8 mouse cellular contexts compared by ENCODE assay signal in genomic region chr8:72491680-72492621, GRCm38 (mm10). TPM values are rescaled to one million over a fixed set of nuclear protein-coding genes. Genes with fewer than 3 reads are reported as not detected.
A peak's percentile ranks its signal among the peaks of the same experiment; 100 is the strongest.
DNase-seq lines count a peak whose midpoint lies in the region; ATAC-seq and TF ChIP-seq lines count a peak whose summit lies in the region.

Gene Slc35e1, minus strand, starts transcription at chr8:72492614.

- H3K4me1 ChIP-seq in hindbrain, postnatal 0 days (ENCODE audit: insufficient read depth, low read length), result peaks cover 20% of the 10 kb centered on the region
- peaks cover 30% of the 10 kb centered on the region for H3K4me1 ChIP-seq in midbrain, embryonic 10.5 days
- peaks cover 2% of the 10 kb centered on the region; the same call in 1 of the 2 replicates for H3K4me1 ChIP-seq in spleen, adult 2 months (ENCODE audit: control insufficient read depth, insufficient read depth, insufficient read length)

- TF ChIP-seq POLR2A in spleen, adult 2 months (IDR thresholded peaks at IDR 0.05; ENCODE audit: low read depth, low read length), result peak; percentile 9; the same call in 1 of the 2 replicates

- no peaks in the 10 kb centered on the region for H3K9me3 ChIP-seq in hindbrain, postnatal 0 days (ENCODE audit: low read length)
- no peaks in the 10 kb centered on the region for H3K9me3 ChIP-seq in midbrain, embryonic 10.5 days (replicated peaks)

- TF ChIP-seq CTCF in hindbrain, postnatal 0 days (IDR thresholded peaks at IDR 0.05; ENCODE audit: low read depth), result no peak
- TF ChIP-seq CTCF in spleen, adult 2 months (IDR thresholded peaks at IDR 0.05; ENCODE audit: extremely low read depth, insufficient read depth, insufficient read length, insufficient replicate concordance), result no peak

- DNase-seq in thymus, postnatal 0 days (ENCODE audit: low spot score), result peak; percentile 59
- no peak for DNase-seq in thymus, postnatal 4 days
- peak; percentile 53 to 58 for DNase-seq in cerebellum, postnatal 10 days
- DNase-seq in gastrocnemius, postnatal 10 days, result no peak
- DNase-seq in hindbrain, postnatal 0 days (ENCODE audit: low spot score), result no peak
- peak; percentile 32 for DNase-seq in left cerebral cortex, postnatal 4 days
- DNase-seq in midbrain, embryonic 10.5 days (ENCODE audit: low spot score), result no peak
- DNase-seq in spleen, adult 2 months (ENCODE audit: low read depth in 1 of 2, low spot score in 2 of 2), result peak; percentile 27 to 34

- H3K4me2 ChIP-seq in hindbrain, postnatal 0 days (ENCODE audit: low read depth, low read length), result peak within 1 kb of the TSS; percentile 89

- ATAC-seq in hindbrain, postnatal 0 days, result peak; percentile 68

- H3K27me3 ChIP-seq in hindbrain, postnatal 0 days (ENCODE audit: insufficient read depth, low read length), result no peaks in the 10 kb centered on the region
- no peaks in the 10 kb centered on the region for H3K27me3 ChIP-seq in midbrain, embryonic 10.5 days (ENCODE audit: low read depth, poor library complexity, severe bottlenecking)
- H3K27me3 ChIP-seq in spleen, adult 2 months (ENCODE audit: control insufficient read depth, insufficient read depth, low read length), result no peaks in the 10 kb centered on the region

- peak within 1 kb of the TSS; percentile 85 for H3K27ac ChIP-seq in hindbrain, postnatal 0 days
- H3K27ac ChIP-seq in midbrain, embryonic 10.5 days (replicated peaks), result peak within 1 kb of the TSS; percentile 88
- H3K27ac ChIP-seq in spleen, adult 2 months (ENCODE audit: insufficient read depth, low read length), result peak within 1 kb of the TSS; percentile 87

- H3K36me3 ChIP-seq in hindbrain, postnatal 0 days (ENCODE audit: insufficient read depth, low read length), result peaks cover 26% of the 10 kb centered on the region
- H3K36me3 ChIP-seq in midbrain, embryonic 10.5 days, result peaks cover 63% of the 10 kb centered on the region
- H3K36me3 ChIP-seq in spleen, adult 2 months (ENCODE audit: control insufficient read depth, insufficient read depth, low read length), result peaks cover 18% of the 10 kb centered on the region

- intact Hi-C loops in left cerebral cortex, postnatal 4 days (cut with DNase I), result loop anchor here (5.0 kb wide), 1 partner anchor 55 kb away; the partner anchor contains the start of gene Med26

- peak within 1 kb of the TSS; percentile 91 for H3K4me3 ChIP-seq in hindbrain, postnatal 0 days (ENCODE audit: low read length)
- H3K4me3 ChIP-seq in midbrain, embryonic 10.5 days, result peak within 1 kb of the TSS; percentile 93
- H3K4me3 ChIP-seq in spleen, adult 2 months (ENCODE audit: extremely low read depth, insufficient read depth, insufficient read length), result peak within 1 kb of the TSS; percentile 90

- WGBS in hindbrain, postnatal 0 days, result 1% methylated on average over 91 of the region's 98 CpGs
- WGBS in midbrain, embryonic 10.5 days, result 3% methylated on average over 98 of the region's 98 CpGs
- WGBS in spleen, adult 2 months, result under 1% methylated on average over 98 of the region's 98 CpGs

- peak within 1 kb of the TSS; percentile 81 for H3K9ac ChIP-seq in hindbrain, postnatal 0 days (replicated peaks; ENCODE audit: low read length)

RNA-seq across cellular contexts. Expression of gene Slc35e1, which starts in this region (rescaled TPM):
- polyA plus RNA-seq in thymus, postnatal 0 days (2015; fragmentation: Nextera tagmentation; extraction: Ambion mirVana), result 11.9 and 13.8 TPM in 2 replicates
- 10 to 100 TPM; 23.3 to 25.3 TPM for total RNA-seq in gastrocnemius, postnatal 10 days (2021)
- total RNA-seq in hindbrain, postnatal 0 days (2014; rRNA removed), result 57.3 and 65.8 TPM in 2 replicates
- polyA plus RNA-seq in hindbrain, postnatal 0 days (2015; fragmentation: Nextera tagmentation; extraction: Ambion mirVana), result 12.5 and 12.9 TPM in 2 replicates
- total RNA-seq in left cerebral cortex, postnatal 4 days (2021), result 10 to 100 TPM; 35.2 to 39.2 TPM
- polyA plus RNA-seq in midbrain, embryonic 10.5 days (2016; fragmentation: Nextera tagmentation; extraction: Ambion mirVana), result 13.1 and 16.3 TPM in 2 replicates
- polyA plus RNA-seq in spleen, adult 2 months (2012; rRNA removed), result 55.2 and 71.0 TPM in 2 replicates

Comparison
In these comparisons a context has a peak if more than half of its experiments do, and no peak if none do; other contexts are left out.
1. DNase-seq: peak in thymus, postnatal 0 days (single experiment), cerebellum, postnatal 10 days (2 of 2), left cerebral cortex, postnatal 4 days (single experiment) and spleen, adult 2 months (2 of 2); none in thymus, postnatal 4 days (single experiment), gastrocnemius, postnatal 10 days (single experiment), hindbrain, postnatal 0 days (single experiment) and midbrain, embryonic 10.5 days (single experiment).
2. Peak in every context shown above with its lines, with median percentiles within 50 percentile points of each other: H3K27ac ChIP-seq and H3K4me3 ChIP-seq.